ENCODE assay signal across 14 mouse cellular contexts in the genomic region with DNA sequence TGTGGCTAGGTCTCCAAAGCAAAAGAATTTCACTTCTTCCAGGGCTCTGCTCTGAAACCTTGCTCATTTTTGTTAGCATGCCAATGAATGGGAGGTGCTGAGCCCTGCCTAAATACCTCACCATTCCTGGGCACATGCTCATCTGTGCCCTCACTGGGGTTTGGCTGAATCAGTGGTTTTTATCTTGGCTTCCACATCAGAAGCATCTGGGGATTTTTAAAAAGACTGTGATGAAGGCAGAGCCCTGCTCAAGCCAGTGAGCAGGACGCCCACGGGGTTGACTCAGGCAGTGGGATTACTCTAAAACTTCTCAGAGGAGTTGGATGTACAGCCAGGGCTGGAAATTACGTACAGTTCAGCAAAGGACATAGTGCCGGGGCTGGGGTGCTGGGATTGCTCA. TPM values are rescaled to one million over a fixed set of nuclear protein-coding genes. Genes with fewer than 3 reads are reported as not detected.
DNase-seq lines count a peak whose midpoint lies in the region; ATAC-seq and TF ChIP-seq lines count a peak whose summit lies in the region.
"Had no signal": no experiment of that assay in that cellular context is flagged by ENCODE, and none has a peak within 500 bp of the region (broad histone marks: within the 10 kb centered on the region; RNA-seq: fewer than 3 reads in every experiment).

No protein-coding gene starts in this region.

- no peak overlapping the region for H3K4me3 ChIP-seq in lung, embryonic 14.5 days (ENCODE audit: low read depth, low read length)
- H3K4me3 ChIP-seq in hindbrain, embryonic 10.5 days = no peak overlapping the region
- H3K4me3 ChIP-seq: forebrain, embryonic 12.5 days; kidney, embryonic 15.5 days; liver, embryonic 15.5 days had no signal

- 75% methylated on average over 4 of the region's 4 CpGs for WGBS in lung, embryonic 14.5 days
- WGBS in hindbrain, embryonic 10.5 days = 87% methylated on average over 4 of the region's 4 CpGs

- no peak for TF ChIP-seq CTCF in lung, embryonic 14.5 days (IDR thresholded peaks at IDR 0.05; ENCODE audit: low read depth)

- DNase-seq in frontal cortex, postnatal 36 days (ENCODE audit: low spot score in 2 of 2) = peak; percentile 34 to 42
- DNase-seq in frontal cortex, postnatal 25 days (ENCODE audit: low spot score in 2 of 2) = no peak
- no peak for DNase-seq in lung, embryonic 14.5 days
- no peak for DNase-seq in lung, postnatal 14 days
- peak; percentile 59 for DNase-seq in T-cell, adult 2 months (ENCODE audit: low spot score)
- no peak for DNase-seq in B cell, adult 2 months
- no peak for DNase-seq in hindbrain, embryonic 10.5 days (ENCODE audit: low spot score)
- DNase-seq: heart, postnatal 10 days; layer of hippocampus, postnatal 36 days had no signal

- H3K9ac ChIP-seq in lung, embryonic 14.5 days = no peak overlapping the region
- H3K9ac ChIP-seq: forebrain, embryonic 12.5 days; kidney, embryonic 15.5 days; liver, embryonic 15.5 days had no signal

- H3K36me3 ChIP-seq in lung, embryonic 14.5 days (ENCODE audit: insufficient read depth) = peaks cover 48% of the 10 kb centered on the region
- peaks cover 4% of the 10 kb centered on the region; the same call in 1 of the 2 replicates for H3K36me3 ChIP-seq in hindbrain, embryonic 10.5 days
- H3K36me3 ChIP-seq: forebrain, embryonic 12.5 days had no signal

- H3K27ac ChIP-seq in lung, embryonic 14.5 days (ENCODE audit: low read depth) = peak overlapping the region; percentile 4; the same call in 1 of the 2 replicates
- no peak overlapping the region for H3K27ac ChIP-seq in hindbrain, embryonic 10.5 days
- H3K27ac ChIP-seq: forebrain, embryonic 12.5 days; kidney, embryonic 15.5 days; liver, embryonic 15.5 days had no signal

- H3K9me3 ChIP-seq in lung, embryonic 14.5 days (ENCODE audit: low read depth, low read length) = no peaks in the 10 kb centered on the region
- no peaks in the 10 kb centered on the region for H3K9me3 ChIP-seq in hindbrain, embryonic 10.5 days
- H3K9me3 ChIP-seq: forebrain, embryonic 12.5 days; kidney, embryonic 15.5 days; liver, embryonic 15.5 days had no signal

- no peak overlapping the region for H3K4me2 ChIP-seq in lung, embryonic 14.5 days
- H3K4me2 ChIP-seq: forebrain, embryonic 12.5 days; kidney, embryonic 15.5 days; liver, embryonic 15.5 days had no signal

- H3K27me3 ChIP-seq in lung, embryonic 14.5 days (ENCODE audit: insufficient read depth, low read length) = no peaks in the 10 kb centered on the region
- H3K27me3 ChIP-seq in hindbrain, embryonic 10.5 days (ENCODE audit: insufficient read depth, poor library complexity, severe bottlenecking) = no peaks in the 10 kb centered on the region
- H3K27me3 ChIP-seq: CH12.LX; forebrain, embryonic 12.5 days; kidney, embryonic 15.5 days; liver, embryonic 15.5 days had no signal

- H3K4me1 ChIP-seq in lung, embryonic 14.5 days (ENCODE audit: insufficient read depth) = peaks cover 7% of the 10 kb centered on the region; the same call in 1 of the 2 replicates
- H3K4me1 ChIP-seq in hindbrain, embryonic 10.5 days (replicated peaks) = peaks cover 27% of the 10 kb centered on the region

- no peak for ATAC-seq in lung, embryonic 14.5 days (ENCODE audit: insufficient read depth)
- peak; percentile 21; the same call in 1 of the 2 replicates for ATAC-seq in megakaryocyte progenitor cell, adult 5-6 weeks (replicated peaks; ENCODE audit: poor library complexity)

RNA-seq across cellular contexts. Expression of gene Tgfbr2, which starts 22.3 kb away (rescaled TPM):
- 51.3 and 52.3 TPM in 2 replicates for polyA plus RNA-seq in lung, embryonic 14.5 days (2014; fragmentation: Nextera tagmentation; extraction: Ambion mirVana)
- 8.2 and 8.3 TPM in 2 replicates for total RNA-seq in megakaryocyte progenitor cell, adult 5-6 weeks (2015)
- 5.9 and 6.5 TPM in 2 replicates for total RNA-seq in megakaryocyte progenitor cell, adult 5-6 weeks (2017)
- polyA plus RNA-seq in hindbrain, embryonic 10.5 days (2016; fragmentation: Nextera tagmentation; extraction: Ambion mirVana) = 8.3 and 8.4 TPM in 2 replicates

Comparison
In these comparisons a context has a peak if more than half of its experiments do, and no peak if none do; other contexts are left out.
1. DNase-seq: peak in frontal cortex, postnatal 36 days (2 of 2) and T-cell, adult 2 months (single experiment); none in frontal cortex, postnatal 25 days (0 of 2), lung, embryonic 14.5 days (single experiment), lung, postnatal 14 days (single experiment), B cell, adult 2 months (0 of 2) and hindbrain, embryonic 10.5 days (single experiment).